Mouse (Mus musculus) 3134 (cell line): Measurements from ENCODE around the gene Zfp579.
"Not testable (repeated sequence)": the region's sequence is repeated elsewhere in the genome, so short reads cannot be mapped to it uniquely, and the experiment has no call there.

Experiments used
- DNase-seq: peaks from one replicate; pipeline ENCODE4 v3.0.0-alpha.2; 2011; ENCODE audit warnings: low spot score; ENCODE audit not compliant: insufficient read length; ENCODE audit errors: extremely low read depth

Zfp579 gene

DNA sequence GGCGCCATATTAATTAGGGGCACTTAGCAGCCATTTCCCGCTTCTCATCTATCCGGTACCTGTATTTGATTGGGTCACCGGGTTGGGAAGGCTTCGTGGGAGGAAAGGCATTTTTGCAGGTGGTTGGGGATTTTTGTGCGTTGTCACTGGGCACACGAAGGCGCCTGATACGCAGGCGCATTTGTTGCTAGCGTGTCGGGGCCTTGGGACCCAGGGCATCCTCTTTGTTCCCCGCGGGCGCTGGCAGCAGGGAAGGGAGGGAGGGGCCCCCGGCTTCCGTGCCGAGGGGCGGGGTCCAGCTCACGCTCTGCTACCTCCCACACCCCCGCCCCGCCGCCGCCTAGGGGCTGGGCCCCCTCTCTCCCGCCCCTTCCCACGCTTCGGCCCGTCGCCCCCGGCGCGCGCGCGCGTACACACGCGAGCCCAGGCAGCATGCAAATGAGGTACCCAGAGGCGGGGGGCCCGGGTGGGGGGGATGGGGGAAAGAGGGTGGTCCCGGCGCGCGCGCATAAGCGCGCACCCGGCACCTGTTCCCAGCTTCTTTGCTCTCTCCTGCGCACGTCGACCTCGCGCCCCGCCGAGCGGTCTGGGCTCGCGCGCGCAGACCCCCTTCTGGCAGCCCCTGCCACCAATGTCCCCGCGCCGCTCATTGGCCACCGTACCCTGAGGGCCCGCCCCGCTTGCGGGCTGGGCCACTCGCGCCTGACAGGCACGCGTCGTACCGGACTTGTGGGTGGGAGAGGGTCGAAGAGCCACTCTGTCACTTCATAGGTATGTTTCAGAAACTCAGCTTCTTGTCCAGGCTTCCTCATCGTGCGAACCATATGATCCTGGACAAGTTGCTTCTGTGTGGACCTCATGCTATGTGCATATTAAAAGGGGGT is 19.4 kb upstream of the Zfp579 start, which contains the start of gene Gm44973:
Gm44973 (plus strand) TSS at position 379 of the 884 bp plus-strand sequence.
- peak; percentile 94 for DNase-seq

DNA sequence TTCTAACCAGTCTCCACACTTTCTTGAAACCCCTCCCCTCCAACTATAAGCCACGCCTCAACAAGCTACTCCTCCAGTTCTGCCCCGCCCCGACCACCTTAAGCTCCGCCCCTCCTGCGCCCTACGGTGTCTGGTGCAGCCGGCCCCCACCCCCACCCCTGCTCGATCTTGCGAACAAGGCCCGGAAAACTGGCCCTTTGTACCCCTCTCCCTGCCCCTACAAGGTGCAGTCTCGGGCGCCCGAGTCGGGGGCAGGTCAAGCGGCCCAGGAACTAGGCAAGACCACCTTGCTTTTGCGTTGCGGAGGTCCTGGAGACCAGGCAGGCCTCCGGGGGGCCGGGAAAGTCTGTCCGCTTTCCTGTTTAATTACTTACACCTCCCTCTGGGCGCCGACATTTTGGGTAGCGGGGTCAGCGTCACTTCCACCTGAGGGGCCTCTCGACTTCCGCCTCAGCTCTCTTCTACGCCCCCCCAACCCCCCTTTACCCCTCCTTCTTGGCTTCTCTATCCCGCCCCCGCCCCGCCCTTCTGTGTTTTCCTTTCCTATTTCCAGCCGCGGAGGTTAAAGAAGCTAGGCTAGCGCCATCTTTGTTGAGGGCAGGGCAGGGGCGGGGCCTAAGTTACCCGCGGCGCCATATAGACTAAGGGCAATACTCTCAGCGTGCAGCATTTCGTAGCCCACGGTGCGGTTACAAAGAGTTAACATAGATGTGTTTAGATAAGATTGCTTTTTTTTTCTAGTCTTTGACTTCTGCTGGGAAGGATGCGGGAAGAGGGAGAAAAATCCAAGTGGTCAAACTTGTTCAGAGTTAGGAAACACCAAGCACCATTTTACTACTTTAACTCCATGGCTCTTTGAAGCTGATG is 18.5 kb upstream of the Zfp579 start, which contains the start of the genes Zfp524 and Fiz1:
Zfp524 (plus strand) TSS at position 165 of the 867 bp plus-strand sequence.
Fiz1 (minus strand) TSS at position 447 of the 867 bp plus-strand sequence.
- peak; percentile 96 for DNase-seq

- DNase-seq: no peak
Observed at GRCm38 (mm10) chr7:5012681-5013513, 16.9 kb upstream of the Zfp579 start.

- no peak for DNase-seq
Observed at GRCm38 (mm10) chr7:5008229-5008628, 12.3 kb upstream of the Zfp579 start.

DNA sequence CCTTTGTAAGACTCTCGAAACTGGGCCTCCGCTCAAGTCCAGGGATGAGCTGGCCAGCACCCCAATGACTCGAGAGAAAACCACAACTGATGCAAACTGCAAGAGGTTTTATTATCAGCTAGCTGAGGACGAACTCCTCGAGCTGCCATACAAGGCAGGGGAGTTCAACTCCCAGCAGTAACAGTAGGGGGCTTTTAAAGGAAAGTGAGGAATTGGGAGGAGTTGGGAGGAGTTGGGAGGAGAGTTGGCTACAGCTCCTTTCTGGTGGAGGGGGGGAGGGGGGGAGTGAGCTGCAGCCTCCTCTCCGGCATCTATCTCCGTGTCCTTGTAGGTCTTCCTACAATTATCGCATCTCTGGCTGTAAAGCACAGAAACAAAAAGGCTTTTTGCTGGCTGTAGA is 6.9 kb upstream of the Zfp579 start:
- DNase-seq: not testable (repeated sequence)

DNA sequence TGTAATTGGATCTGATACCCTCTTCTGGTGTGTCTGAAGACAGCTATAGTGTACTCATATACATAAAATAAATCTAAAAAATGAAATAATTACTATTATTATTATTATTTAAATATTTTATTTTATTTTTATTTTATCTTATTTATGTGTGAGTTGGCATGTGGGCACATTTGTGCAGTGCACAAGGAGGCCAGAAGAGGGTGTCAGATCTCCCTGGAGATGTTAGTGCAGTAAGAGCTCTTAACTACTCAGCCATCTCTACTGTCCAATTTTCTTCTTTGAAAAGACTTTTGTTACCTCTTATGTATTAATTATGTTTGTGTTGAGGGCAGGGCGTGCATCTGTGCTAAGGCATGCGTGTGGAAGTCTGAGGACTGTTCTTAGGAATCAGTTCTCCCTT is 3.9 kb upstream of the Zfp579 start:
- no peak for DNase-seq

DNA sequence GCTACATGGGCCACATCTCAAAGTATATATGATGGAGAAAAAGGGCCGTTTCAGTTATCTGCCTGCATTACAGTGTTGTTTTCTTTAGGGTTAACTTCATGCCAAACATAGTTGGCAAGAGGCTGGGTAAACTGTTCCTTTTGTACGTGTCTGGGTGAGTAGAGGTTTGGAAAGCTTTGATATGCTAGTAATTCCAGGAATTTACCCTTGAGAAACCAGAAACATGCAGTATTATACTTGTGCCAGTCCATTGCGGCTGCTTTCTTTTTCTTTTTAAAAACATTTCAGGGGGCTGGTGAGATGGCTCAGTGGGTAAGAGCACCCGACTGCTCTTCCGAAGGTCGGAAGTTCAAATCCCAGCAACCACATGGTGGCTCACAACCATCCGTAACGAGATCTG is 976 bp upstream of the Zfp579 start:
- peak; percentile 65 for DNase-seq

DNA sequence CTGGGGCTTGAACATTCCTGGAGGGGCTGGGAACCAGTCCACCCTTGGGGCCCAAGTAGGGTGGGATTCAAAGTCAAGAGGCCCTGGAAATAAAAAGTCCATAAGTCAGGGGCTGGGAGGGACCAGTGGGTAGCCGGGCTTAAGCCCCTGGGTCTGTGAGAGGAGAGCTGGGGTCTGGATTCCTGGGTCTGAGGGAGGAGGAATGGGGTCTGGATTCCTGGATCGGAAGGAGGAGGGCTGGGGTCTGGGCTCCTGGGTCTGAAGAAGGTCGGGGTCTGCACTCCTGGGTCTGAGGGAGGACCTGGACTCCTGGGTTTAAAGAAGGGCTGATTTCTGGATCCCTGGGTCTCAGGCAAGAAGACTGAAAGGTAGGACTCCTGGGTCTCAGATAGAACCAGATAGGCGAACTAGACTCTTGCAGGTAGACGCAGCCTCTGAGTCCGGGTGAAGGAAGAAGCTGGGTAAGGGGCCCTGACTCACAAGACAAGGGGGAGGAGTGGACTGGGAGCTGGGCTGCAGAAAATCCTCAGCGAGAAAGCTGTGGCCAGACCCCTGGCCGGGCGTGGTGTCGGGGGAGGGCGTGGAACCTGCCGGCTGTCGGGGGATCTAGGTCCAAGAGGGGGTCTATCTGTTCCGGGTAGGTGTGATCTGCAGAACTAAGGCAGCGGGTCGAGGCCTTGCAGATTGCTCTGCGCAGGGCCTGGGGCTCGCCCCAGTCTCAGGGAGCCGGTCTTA is 523 bp downstream of the Zfp579 start:
- DNase-seq: no peak

DNA sequence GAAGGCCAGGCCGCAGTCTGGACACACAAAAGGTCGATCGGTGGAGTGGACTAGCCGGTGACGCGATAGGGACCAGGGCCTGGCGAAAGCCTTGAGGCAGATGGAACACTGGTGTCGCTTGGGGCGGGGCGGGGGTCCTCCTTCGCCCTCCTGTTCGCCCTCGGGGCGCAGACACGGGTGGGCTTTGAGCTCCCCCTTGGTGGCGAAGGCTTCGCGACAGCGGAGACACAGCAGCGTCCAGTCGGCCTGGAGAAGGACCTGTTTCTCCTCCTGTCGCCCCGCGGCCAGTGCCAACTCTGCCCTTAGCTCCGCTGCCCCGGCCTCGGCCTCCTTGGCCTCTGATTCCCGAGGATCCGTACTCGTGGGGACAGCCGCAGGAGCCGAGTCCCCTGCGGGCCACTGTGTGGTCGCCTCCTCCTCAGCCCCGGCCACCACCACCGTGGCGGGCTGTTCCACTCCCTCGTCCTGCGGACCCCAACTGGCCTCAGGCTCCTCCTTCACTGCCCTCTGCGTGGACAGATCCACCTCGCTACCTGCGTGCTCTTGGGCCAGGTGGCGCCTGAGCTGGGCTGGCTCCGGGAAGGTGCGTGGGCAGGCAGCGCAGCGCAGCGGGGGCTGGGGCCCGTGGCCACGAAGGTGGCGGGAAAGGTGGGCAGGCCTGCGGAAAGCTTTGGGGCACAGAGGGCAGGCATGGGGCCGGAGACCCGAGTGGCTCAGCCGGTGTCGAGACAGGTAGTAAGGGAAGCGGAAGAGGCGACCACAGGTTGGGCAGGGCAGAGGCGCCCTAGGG is 1.8 kb downstream of the Zfp579 start:
- no peak for DNase-seq

GRCm38 (mm10) chr7:4993347-4993998 is 2.5 kb downstream of the Zfp579 start:
- DNase-seq: no peak

- no peak for DNase-seq
Observed at GRCm38 (mm10) chr7:4988250-4988649, 7.7 kb downstream of the Zfp579 start.

- no peak for DNase-seq
Observed at GRCm38 (mm10) chr7:4976832-4977231, 19.1 kb downstream of the Zfp579 start.

DNA sequence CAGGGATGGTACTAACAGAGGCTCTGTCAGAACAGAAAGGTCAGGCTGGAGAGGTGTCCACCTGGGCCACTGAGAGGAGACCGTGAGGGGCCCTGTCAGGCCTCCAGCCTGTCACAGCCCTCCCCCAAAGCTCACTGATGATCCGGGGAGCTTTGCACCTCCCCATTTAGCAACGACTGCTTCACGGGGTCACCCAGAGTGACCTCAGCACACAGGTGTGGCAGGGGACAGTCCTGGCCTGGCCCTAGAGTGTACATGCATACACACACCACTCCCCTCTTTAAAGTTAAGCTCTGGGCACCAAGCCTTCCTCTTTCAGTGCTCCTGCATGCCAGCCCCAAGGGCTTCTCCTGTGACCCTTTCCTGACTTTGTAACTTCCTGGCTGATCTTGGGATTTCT is 20.5 kb downstream of the Zfp579 start:
- no peak for DNase-seq

- peak; percentile 90 for DNase-seq
Observed at GRCm38 (mm10) chr7:4972321-4973047, 23.5 kb downstream of the Zfp579 start.

DNA sequence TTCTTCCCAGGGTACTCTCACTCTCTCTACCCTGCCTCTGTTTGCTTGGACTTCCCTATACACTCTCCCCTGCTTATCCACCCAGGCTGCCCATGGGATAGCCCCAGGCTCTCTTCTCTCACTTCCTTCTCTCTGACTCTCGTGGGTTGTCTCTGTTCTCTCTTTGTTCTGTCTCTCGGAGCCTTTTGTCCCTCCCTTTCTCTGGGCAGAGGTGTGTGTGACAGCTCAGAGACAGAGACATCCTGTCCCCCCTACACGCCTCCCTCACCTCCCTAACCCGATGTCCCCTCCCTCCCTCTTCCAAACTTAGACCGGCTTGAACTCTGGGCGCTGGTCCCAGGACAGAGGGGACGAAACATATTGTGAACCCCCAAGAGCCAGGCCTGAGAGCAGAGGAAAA is 24.2 kb downstream of the Zfp579 start:
- DNase-seq: no peak

DNA sequence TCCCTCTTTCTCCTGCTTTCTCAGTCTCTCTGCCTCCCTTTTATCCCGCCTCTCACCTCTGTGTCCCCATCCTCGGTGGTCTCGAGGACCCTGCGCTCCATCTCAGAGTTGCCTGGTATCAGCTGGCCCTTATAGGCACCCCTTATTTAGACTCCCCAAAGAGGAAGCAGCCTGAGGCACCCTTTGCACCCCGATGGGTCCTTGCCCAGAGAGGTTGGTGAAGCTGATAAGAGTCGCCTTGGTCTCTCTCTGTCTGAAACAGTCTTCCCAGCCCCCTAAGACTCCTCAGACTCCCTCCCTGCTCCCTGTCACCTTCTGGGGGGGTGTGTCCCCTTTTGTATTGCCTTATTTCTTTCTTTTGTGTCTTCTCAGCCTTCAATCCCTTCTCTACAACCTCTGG is 24.9 kb downstream of the Zfp579 start, which contains the start of gene Sbk3:
Sbk3 (minus strand) TSS at position 101 of the 400 bp plus-strand sequence.
- DNase-seq: no peak

GRCm38 (mm10) chr7:4964988-4965387 is 31.0 kb downstream of the Zfp579 start:
- DNase-seq: no peak

DNA sequence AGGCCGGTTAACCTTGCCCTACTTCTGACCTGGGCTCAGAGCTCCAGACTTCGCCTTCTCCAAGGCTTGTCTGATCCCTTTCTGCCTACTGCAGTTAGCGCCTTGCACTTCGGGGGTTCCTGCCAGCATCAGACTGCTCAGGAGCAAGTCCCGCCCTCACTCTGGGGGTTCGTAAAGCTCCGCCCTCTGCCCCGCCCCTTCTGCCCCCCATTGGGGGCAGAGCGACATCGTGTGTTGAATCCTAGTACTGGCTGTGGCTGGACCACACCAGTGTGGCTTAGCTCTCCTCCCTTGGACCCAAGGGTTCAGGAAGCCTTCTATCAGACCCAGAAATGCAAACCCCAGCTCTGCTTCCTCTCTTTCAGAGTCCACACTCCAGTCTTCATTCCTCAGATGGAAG is 31.7 kb downstream of the Zfp579 start, which contains the start of gene Sbk2:
Sbk2 (minus strand) TSS at position 135 of the 400 bp plus-strand sequence.
- peak; percentile 31 for DNase-seq
